In the genomic region with DNA sequence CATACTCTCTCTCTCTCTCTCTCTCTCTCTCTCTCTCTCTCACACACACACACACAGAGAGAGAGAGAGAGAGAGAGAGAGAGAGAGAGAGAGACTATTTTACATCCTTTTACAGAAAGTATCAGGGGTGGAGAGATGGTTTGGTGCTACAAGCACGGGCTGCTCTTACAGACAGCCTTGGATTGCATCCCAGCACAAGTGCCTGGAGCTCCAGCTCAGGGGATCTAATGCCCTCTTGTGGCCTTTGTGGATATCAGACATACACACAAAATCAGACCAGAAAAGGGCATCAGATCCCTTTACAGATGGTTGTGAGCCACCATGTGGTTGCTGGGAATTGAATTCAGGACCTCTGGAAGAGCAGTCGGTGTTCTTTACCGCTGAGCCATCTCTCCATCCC, we compare ENCODE assay signal across 7 mouse cellular contexts. TPM values are rescaled to one million over a fixed set of nuclear protein-coding genes. Genes with fewer than 3 reads are reported as not detected.
DNase-seq lines count a peak whose midpoint lies in the region; ATAC-seq and TF ChIP-seq lines count a peak whose summit lies in the region.
"Not testable (repeated sequence)": the region's sequence is repeated elsewhere in the genome, so short reads cannot be mapped to it uniquely, and the experiment has no call there.

No protein-coding gene starts in this region.

- TF ChIP-seq CTCF in gastrocnemius, adult 2 months (IDR thresholded peaks at IDR 0.05) = peak; percentile 82

- DNase-seq in ZHBTc4 (ENCODE audit: low read depth, low spot score) = peak; percentile 93
- peak; percentile 71 for DNase-seq in gastrocnemius, adult 2 months
- DNase-seq in left cerebral cortex, adult 11 months (ENCODE audit: low spot score) = peak; percentile 64
- DNase-seq in right cerebral cortex, adult 2 months (ENCODE audit: low spot score in 2 of 2) = peak; percentile 55 to 71

- not testable (repeated sequence) for H3K27ac ChIP-seq in gastrocnemius, adult 2 months

- intact Hi-C loops in gastrocnemius, adult 2 months (cut with DNase I) = loop anchor here (5.0 to 10.0 kb wide), 3 partner anchors 71 to 503 kb away; partner anchors contain the start of genes Ak9 and Fig4

- H3K4me3 ChIP-seq in gastrocnemius, adult 2 months = not testable (repeated sequence)

- peak; percentile 85 for ATAC-seq in common myeloid progenitor, adult 5-6 weeks (replicated peaks; ENCODE audit: low read depth, poor library complexity, severe bottlenecking)
- ATAC-seq in inflammation-experienced regulatory T-cells, adult 6 months = peak; percentile 81
- ATAC-seq in megakaryocyte-erythroid progenitor cell, adult 5-6 weeks (replicated peaks; ENCODE audit: low FRiP score, low TSS enrichment, poor library complexity, severe bottlenecking) = peak; percentile 70; the same call in 1 of the 2 replicates

RNA-seq across cellular contexts. Expression of gene Cd164, which starts 13.8 kb away (rescaled TPM):
- total RNA-seq in common myeloid progenitor, adult 5-6 weeks (2017) = 128 and 169 TPM in 2 replicates
- 100 to 1,000 TPM; 133 to 157 TPM for total RNA-seq in gastrocnemius, adult 2 months (2021)
- polyA plus RNA-seq in inflammation-experienced regulatory T-cells, adult 6 months (2017; shearing (Covaris generic)) = 100 to 1,000 TPM; 202 to 255 (median 243) TPM
- total RNA-seq in megakaryocyte-erythroid progenitor cell, adult 5-6 weeks (2014; fragmentation: Nextera tagmentation) = 100 and 107 TPM in 2 replicates
- total RNA-seq in megakaryocyte-erythroid progenitor cell, adult 5-6 weeks (2017) = 96.6 and 142 TPM in 2 replicates

RNA-seq across cellular contexts. Expression of gene Ppil6, which starts 15.2 kb away (rescaled TPM):
- 1.0 TPM in 1 of 2 replicates, not detected in the other for total RNA-seq in common myeloid progenitor, adult 5-6 weeks (2017)
- not detected for total RNA-seq in gastrocnemius, adult 2 months (2021)
- not detected for polyA plus RNA-seq in inflammation-experienced regulatory T-cells, adult 6 months (2017; shearing (Covaris generic))
- total RNA-seq in megakaryocyte-erythroid progenitor cell, adult 5-6 weeks (2014; fragmentation: Nextera tagmentation) = 0.84 TPM in 1 of 2 replicates, not detected in the other
- total RNA-seq in megakaryocyte-erythroid progenitor cell, adult 5-6 weeks (2017) = not detected in 2 replicates

RNA-seq across cellular contexts. Expression of gene Smpd2, which starts 15.3 kb away (rescaled TPM):
- 12.9 and 15.4 TPM in 2 replicates for total RNA-seq in common myeloid progenitor, adult 5-6 weeks (2017)
- 10 to 100 TPM; 11.1 TPM for total RNA-seq in gastrocnemius, adult 2 months (2021)
- 10 to 100 TPM; 19.3 to 29.5 (median 27.7) TPM for polyA plus RNA-seq in inflammation-experienced regulatory T-cells, adult 6 months (2017; shearing (Covaris generic))
- 1.6 and 2.1 TPM in 2 replicates for total RNA-seq in megakaryocyte-erythroid progenitor cell, adult 5-6 weeks (2014; fragmentation: Nextera tagmentation)
- 3.1 and 3.2 TPM in 2 replicates for total RNA-seq in megakaryocyte-erythroid progenitor cell, adult 5-6 weeks (2017)

RNA-seq across cellular contexts. Expression of gene Mical1, which starts 29.3 kb away (rescaled TPM):
- total RNA-seq in common myeloid progenitor, adult 5-6 weeks (2017) = 25.5 and 31.6 TPM in 2 replicates
- total RNA-seq in gastrocnemius, adult 2 months (2021) = 1 to 10 TPM; 5.9 to 6.9 TPM
- polyA plus RNA-seq in inflammation-experienced regulatory T-cells, adult 6 months (2017; shearing (Covaris generic)) = 100 to 1,000 TPM in 2 of 3 experiments, 10 to 100 TPM in 1; 84.9 to 115 (median 101) TPM
- 2.6 and 19.8 TPM in 2 replicates for total RNA-seq in megakaryocyte-erythroid progenitor cell, adult 5-6 weeks (2014; fragmentation: Nextera tagmentation)
- total RNA-seq in megakaryocyte-erythroid progenitor cell, adult 5-6 weeks (2017) = 1.9 and 14.4 TPM in 2 replicates

RNA-seq across cellular contexts. Expression of gene Zbtb24, which starts 55.3 kb away (rescaled TPM):
- total RNA-seq in common myeloid progenitor, adult 5-6 weeks (2017) = 18.0 and 21.2 TPM in 2 replicates
- total RNA-seq in gastrocnemius, adult 2 months (2021) = 1 to 10 TPM; 4.6 to 6.1 TPM
- 10 to 100 TPM; 21.3 to 33.2 (median 29.7) TPM for polyA plus RNA-seq in inflammation-experienced regulatory T-cells, adult 6 months (2017; shearing (Covaris generic))
- 8.9 and 9.9 TPM in 2 replicates for total RNA-seq in megakaryocyte-erythroid progenitor cell, adult 5-6 weeks (2014; fragmentation: Nextera tagmentation)
- total RNA-seq in megakaryocyte-erythroid progenitor cell, adult 5-6 weeks (2017) = 11.8 and 21.9 TPM in 2 replicates
